ENCODE assay signal across 9 mouse cellular contexts in genomic region chr10:60747667-60748212, GRCm38 (mm10). TPM values are rescaled to one million over a fixed set of nuclear protein-coding genes. Genes with fewer than 3 reads are reported as not detected.
DNase-seq lines count a peak whose midpoint lies in the region; ATAC-seq and TF ChIP-seq lines count a peak whose summit lies in the region.
"Had no signal": no experiment of that assay in that cellular context is flagged by ENCODE, and none has a peak within 500 bp of the region (broad histone marks: within the 10 kb centered on the region; RNA-seq: fewer than 3 reads in every experiment).

No protein-coding gene starts in this region.

- no peaks in the 10 kb centered on the region for H3K27me3 ChIP-seq in forebrain, embryonic 15.5 days
- peaks cover 11% of the 10 kb centered on the region; the same call in 1 of the 2 replicates for H3K27me3 ChIP-seq in forebrain, embryonic 10.5 days (ENCODE audit: poor library complexity, severe bottlenecking)
- H3K27me3 ChIP-seq in myocyte (ENCODE audit: control insufficient read depth, insufficient read depth, insufficient read length) = no peaks in the 10 kb centered on the region

- no peaks in the 10 kb centered on the region for H3K9me3 ChIP-seq in forebrain, embryonic 15.5 days
- H3K9me3 ChIP-seq in forebrain, embryonic 10.5 days = no peaks in the 10 kb centered on the region

- H3K27ac ChIP-seq in forebrain, embryonic 15.5 days (replicated peaks) = 0 out of 2 replicates have a peak overlapping the region, but pooled peaks have one; percentile 17
- H3K27ac ChIP-seq in forebrain, embryonic 10.5 days = no peak overlapping the region
- H3K27ac ChIP-seq in layer of hippocampus, adult 2 months = peak overlapping the region; percentile 8

- no peak for TF ChIP-seq POLR2A in myocyte (IDR thresholded peaks at IDR 0.05; ENCODE audit: insufficient read length, low read depth)

- no peak for TF ChIP-seq CTCF in layer of hippocampus, adult 2 months (conservative IDR thresholded peaks at IDR 0.05)

- H3K36me3 ChIP-seq in forebrain, embryonic 15.5 days = no peaks in the 10 kb centered on the region
- H3K36me3 ChIP-seq in forebrain, embryonic 10.5 days (replicated peaks) = no peaks in the 10 kb centered on the region
- no peaks in the 10 kb centered on the region for H3K36me3 ChIP-seq in myocyte (ENCODE audit: control insufficient read depth, insufficient read depth)

- H3K9ac ChIP-seq in forebrain, embryonic 15.5 days (replicated peaks) = no peak overlapping the region; the same call in 1 of the 2 replicates

- no peak overlapping the region for H3K4me3 ChIP-seq in forebrain, embryonic 15.5 days
- H3K4me3 ChIP-seq in forebrain, embryonic 10.5 days = no peak overlapping the region
- H3K4me3 ChIP-seq in layer of hippocampus, adult 2 months = no peak overlapping the region
- H3K4me3 ChIP-seq in myocyte = no peak overlapping the region

- H3K4me2 ChIP-seq in forebrain, embryonic 15.5 days (replicated peaks) = no peak overlapping the region
- H3K4me2 ChIP-seq in myocyte (ENCODE audit: low read depth) = no peak overlapping the region

- DNase-seq in forebrain, embryonic 10.5 days (ENCODE audit: extremely low spot score, low spot score) = no peak
- DNase-seq in layer of hippocampus, adult 2 months (ENCODE audit: low spot score in 2 of 2) = no peak
- no peak for DNase-seq in layer of hippocampus, postnatal 10 days (ENCODE audit: low spot score in 2 of 2)
- peak; percentile 32 for DNase-seq in kidney, postnatal 10 days
- no peak for DNase-seq in MN1 (ENCODE audit: low spot score)
- no peak for DNase-seq in urinary bladder, postnatal 10 days (ENCODE audit: low spot score)
- DNase-seq: right cerebral cortex, adult 18-20 months had no signal

- WGBS in forebrain, embryonic 15.5 days = 91% methylated on average over 6 of the region's 6 CpGs
- 90% methylated on average over 6 of the region's 6 CpGs for WGBS in forebrain, embryonic 10.5 days

- ATAC-seq in forebrain, embryonic 15.5 days (replicated peaks) = no peak

- no peaks in the 10 kb centered on the region for H3K79me2 ChIP-seq in myocyte (ENCODE audit: control insufficient read depth, insufficient read depth)

- peaks cover 26% of the 10 kb centered on the region for H3K4me1 ChIP-seq in forebrain, embryonic 15.5 days
- peaks cover 13% of the 10 kb centered on the region for H3K4me1 ChIP-seq in forebrain, embryonic 10.5 days

- no peak overlapping the region for H3ac ChIP-seq in myocyte (ENCODE audit: control insufficient read depth, insufficient read length)

TF ChIP-seq in myocyte, 11 proteins besides CTCF, POLR2A, EP300 and RAD21:
- no peak for TF ChIP-seq MAX (IDR thresholded peaks at IDR 0.05; ENCODE audit: low read depth)
- peak; percentile 29; the same call in 1 of the 2 replicates for TF ChIP-seq CEBPB (IDR thresholded peaks at IDR 0.05; ENCODE audit: insufficient read depth, poor library complexity, severe bottlenecking)

RNA-seq across cellular contexts. Expression of gene Slc29a3, which starts 4.9 kb away (rescaled TPM):
- polyA plus RNA-seq in forebrain, embryonic 15.5 days (2015; fragmentation: Nextera tagmentation; extraction: Ambion mirVana) = 13.2 and 13.9 TPM in 2 replicates
- 6.3 and 7.1 TPM in 2 replicates for polyA plus RNA-seq in forebrain, embryonic 10.5 days (2016; fragmentation: Nextera tagmentation; extraction: Ambion mirVana)
- 10 to 100 TPM; 14.6 to 18.3 TPM for total RNA-seq in layer of hippocampus, adult 2 months (2021)
- total RNA-seq in layer of hippocampus, postnatal 10 days (2021) = 10 to 100 TPM; 13.8 to 14.9 TPM
- 4.7 TPM for polyA plus RNA-seq in myocyte (2012; fragmentation: generic; extraction: Trizol)

RNA-seq across cellular contexts. Expression of gene Cdh23, which starts 51.5 kb away (rescaled TPM):
- polyA plus RNA-seq in forebrain, embryonic 15.5 days (2015; fragmentation: Nextera tagmentation; extraction: Ambion mirVana) = 1.2 and 2.7 TPM in 2 replicates
- 0.27 and 0.32 TPM in 2 replicates for polyA plus RNA-seq in forebrain, embryonic 10.5 days (2016; fragmentation: Nextera tagmentation; extraction: Ambion mirVana)
- total RNA-seq in layer of hippocampus, adult 2 months (2021) = 1 to 10 TPM; 2.7 to 2.9 TPM
- 1 to 10 TPM; 2.9 to 4.5 TPM for total RNA-seq in layer of hippocampus, postnatal 10 days (2021)
- 2.1 TPM for polyA plus RNA-seq in myocyte (2012; fragmentation: generic; extraction: Trizol)
